17 mouse cellular contexts compared by ENCODE assay signal in the genomic region with DNA sequence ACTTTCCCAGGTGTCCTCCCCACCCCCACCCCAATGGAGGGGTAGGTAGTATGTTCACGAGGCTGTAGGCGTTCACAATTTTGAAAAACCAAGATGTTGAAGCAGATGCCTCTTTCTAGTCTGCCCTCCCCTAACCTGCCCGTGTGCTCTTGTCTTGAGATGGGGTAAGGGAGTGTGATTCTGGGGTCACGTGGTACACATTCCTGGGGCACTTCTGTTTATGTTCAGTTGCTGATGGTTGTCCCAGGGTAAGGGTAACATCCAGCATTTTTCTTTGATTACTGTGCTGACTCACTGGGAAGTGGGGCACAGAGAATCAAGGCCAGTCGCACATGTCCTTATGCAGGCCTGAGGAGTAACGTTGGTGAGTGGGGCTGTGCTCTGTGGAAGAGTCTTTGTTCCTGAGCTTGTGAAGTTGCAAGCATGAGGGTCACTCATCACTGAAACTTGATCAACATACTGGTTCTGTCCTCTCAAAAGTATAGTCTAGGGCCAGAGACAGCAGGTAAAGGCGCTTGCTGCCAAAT.
"Had no signal": no experiment of that assay in that cellular context is flagged by ENCODE, and none has a peak within 500 bp of the region (broad histone marks: within the 10 kb centered on the region; RNA-seq: fewer than 3 reads in every experiment).

No protein-coding gene starts in this region.

- DNase-seq: kidney, postnatal 14 days; kidney, postnatal 4 days; left cerebral cortex, postnatal 4 days; liver, postnatal 0 days; lung, embryonic 14.5 days; lung, postnatal 36 days; thymus, adult 18-20 months; thymus, postnatal 36 days had no signal

- H3K4me1 ChIP-seq: midbrain, embryonic 15.5 days had no signal

- H3K4me2 ChIP-seq: limb, embryonic 12.5 days; limb, embryonic 15.5 days; liver, embryonic 11.5 days; lung, embryonic 14.5 days; midbrain, embryonic 15.5 days; neural tube, embryonic 13.5 days had no signal

- H3K36me3 ChIP-seq: limb, embryonic 12.5 days; limb, embryonic 15.5 days; midbrain, embryonic 10.5 days; midbrain, embryonic 15.5 days; neural tube, embryonic 13.5 days had no signal

- H3K4me3 ChIP-seq: limb, embryonic 12.5 days; limb, embryonic 15.5 days; megakaryocyte, embryonic 14.5 days; midbrain, embryonic 10.5 days; midbrain, embryonic 15.5 days; neural tube, embryonic 13.5 days had no signal

- H3K9me3 ChIP-seq: limb, embryonic 15.5 days; midbrain, embryonic 10.5 days; midbrain, embryonic 15.5 days; neural tube, embryonic 13.5 days had no signal

- H3K27ac ChIP-seq: limb, embryonic 12.5 days; limb, embryonic 15.5 days; liver, embryonic 14.5 days; midbrain, embryonic 10.5 days; midbrain, embryonic 15.5 days; neural tube, embryonic 13.5 days had no signal

- H3K9ac ChIP-seq: limb, embryonic 12.5 days; limb, embryonic 15.5 days; liver, embryonic 14.5 days; liver, postnatal 0 days; lung, embryonic 14.5 days; midbrain, embryonic 15.5 days; neural tube, embryonic 13.5 days had no signal

- ATAC-seq: liver, postnatal 0 days; lung, postnatal 0 days; midbrain, embryonic 15.5 days had no signal

- H3K27me3 ChIP-seq: limb, embryonic 12.5 days; limb, embryonic 15.5 days; midbrain, embryonic 15.5 days had no signal
